Mouse (Mus musculus) adrenal gland, adult 8-10 months (tissue): ENCODE data around the gene Atp5g3. TPM values are rescaled to one million over a fixed set of nuclear protein-coding genes. Genes with fewer than 3 reads are reported as not detected.
"Not testable (repeated sequence)": the region's sequence is repeated elsewhere in the genome, so short reads cannot be mapped to it uniquely, and the experiment has no call there.

ENCODE experiments used
- DNase-seq: peaks from one replicate; pipeline ENCODE4 v3.0.0; 2022
- total RNA-seq, 4 experiments: library from RNA; stranded (reverse); gene quantifications; 2 replicates each; pipeline ENCODE4 v1.2.4; 2022

The Atp5g3 gene
- total RNA-seq: 1,000 to 10,000 TPM in 1 of 4 experiments, 100 to 1,000 TPM in 3; 516 to 1,227 (median 754) TPM

DNA sequence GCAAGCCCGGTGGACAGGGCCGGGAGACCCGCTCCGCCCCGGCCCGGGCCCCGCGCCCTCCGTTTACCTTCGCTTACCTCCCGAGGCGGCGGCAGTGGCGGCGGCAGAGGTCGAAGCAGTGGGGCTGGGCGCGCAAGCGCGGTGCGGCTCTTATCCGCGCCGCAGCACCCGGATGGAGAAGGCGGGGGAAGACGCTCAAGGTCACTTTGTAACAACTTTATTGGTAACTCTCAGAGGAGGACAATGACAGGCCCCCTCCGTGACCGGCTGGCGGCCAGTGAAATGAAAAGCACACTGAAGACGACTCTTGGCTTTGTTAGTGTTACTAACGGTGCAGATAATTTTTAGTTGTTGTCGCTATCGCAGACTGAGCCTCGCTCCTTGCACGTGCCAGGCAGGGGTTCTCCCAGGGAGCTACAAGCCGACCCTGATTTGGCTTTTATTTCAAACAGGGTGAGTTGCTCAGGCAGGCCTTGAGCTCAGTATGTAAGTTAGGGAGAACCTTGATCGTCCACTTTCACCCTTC lies at the start of gene Atp5g3:
Atp5g3 (minus strand) TSS at position 152 of the 526 bp plus-strand sequence.
- DNase-seq: peak; percentile 91

DNA sequence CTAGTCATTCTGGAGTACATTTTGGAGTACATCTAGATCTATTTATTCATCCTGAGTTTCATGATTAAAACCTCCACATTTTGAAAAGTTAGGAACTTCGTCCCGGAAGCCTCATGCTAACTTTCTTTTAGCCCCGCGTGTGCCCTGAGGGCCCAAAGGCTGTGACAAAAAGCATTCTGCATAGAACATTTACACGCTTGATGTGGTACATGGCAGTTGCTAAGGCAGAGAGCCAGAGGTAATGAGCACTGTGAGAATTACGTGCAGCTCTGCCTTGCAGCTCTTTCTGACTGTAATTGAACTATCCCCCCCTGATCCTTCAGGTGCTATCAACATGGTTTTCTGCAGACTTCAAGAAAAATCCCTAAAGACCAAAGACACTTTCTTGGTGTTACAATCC lies 47.2 kb upstream of the Atp5g3 start:
- DNase-seq: no peak

DNA sequence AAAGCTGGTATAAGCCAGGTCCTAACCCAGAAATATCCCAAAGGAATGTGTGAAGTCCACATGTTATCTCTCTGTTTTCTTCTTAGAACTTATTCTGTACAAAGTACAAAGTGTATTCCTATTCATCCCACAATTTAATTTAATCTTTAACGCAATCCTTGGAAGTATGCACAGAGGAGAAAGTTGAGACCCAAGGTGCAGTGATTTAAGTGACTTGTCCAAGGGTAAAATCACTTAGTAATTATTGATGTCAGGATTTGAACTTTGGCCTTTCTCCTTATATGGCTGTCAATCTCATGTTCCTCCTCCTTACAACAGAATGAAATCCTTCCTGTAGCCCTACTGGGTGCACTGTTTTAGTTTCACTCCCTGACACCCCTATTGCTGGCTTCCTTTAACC lies 42.5 kb upstream of the Atp5g3 start:
- DNase-seq: no peak

GRCm38 (mm10) chr2:73952597-73953219 lies 41.6 kb upstream of the Atp5g3 start:
- no peak for DNase-seq

GRCm38 (mm10) chr2:73947360-73947759 lies 36.2 kb upstream of the Atp5g3 start:
- DNase-seq: no peak

DNA sequence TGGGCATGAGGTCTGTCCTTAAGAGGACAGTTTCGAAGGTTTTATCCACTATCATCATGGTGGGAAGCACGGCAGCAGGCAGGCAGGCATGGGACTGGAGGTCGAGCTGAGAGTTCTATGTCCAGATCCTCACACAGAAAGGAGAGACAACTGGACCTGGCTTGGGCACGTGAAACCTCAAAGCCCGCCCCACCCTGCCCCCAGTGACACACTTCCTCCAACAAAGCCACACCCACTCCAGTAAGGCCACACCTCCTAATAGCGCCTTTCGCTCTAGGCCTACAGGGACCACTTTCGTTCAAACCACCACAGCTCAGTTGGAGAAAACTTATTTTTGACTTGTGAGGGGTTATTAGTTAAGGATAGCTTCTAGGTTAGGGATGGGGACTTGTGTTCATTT lies 32.6 kb upstream of the Atp5g3 start:
- DNase-seq: no peak

DNA sequence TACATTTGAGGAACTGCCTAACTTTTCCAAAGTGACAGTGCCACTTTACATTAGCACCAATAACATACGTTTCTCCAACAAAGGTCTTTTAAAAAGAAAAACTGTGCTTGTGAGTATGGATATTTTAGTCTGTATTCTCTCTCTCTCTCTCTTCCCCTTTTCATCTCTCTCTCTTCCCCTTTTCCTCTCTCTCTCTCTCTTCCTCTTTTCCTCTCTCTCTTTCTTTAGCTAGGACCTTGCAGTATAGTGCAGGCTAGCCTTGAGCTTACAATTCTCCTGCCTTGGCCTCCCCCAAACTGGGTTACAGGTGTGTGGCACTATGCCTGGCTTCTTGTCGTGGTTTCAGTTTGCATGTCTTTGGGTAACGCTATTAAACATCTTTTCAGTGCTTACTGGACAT lies 31.7 kb upstream of the Atp5g3 start:
- no peak for DNase-seq

GRCm38 (mm10) chr2:73941281-73941680 lies 30.2 kb upstream of the Atp5g3 start:
- DNase-seq: no peak

GRCm38 (mm10) chr2:73940471-73940870 lies 29.3 kb upstream of the Atp5g3 start:
- DNase-seq: no peak

- DNase-seq: no peak
Observed at GRCm38 (mm10) chr2:73938896-73939295, 27.8 kb upstream of the Atp5g3 start.

DNA sequence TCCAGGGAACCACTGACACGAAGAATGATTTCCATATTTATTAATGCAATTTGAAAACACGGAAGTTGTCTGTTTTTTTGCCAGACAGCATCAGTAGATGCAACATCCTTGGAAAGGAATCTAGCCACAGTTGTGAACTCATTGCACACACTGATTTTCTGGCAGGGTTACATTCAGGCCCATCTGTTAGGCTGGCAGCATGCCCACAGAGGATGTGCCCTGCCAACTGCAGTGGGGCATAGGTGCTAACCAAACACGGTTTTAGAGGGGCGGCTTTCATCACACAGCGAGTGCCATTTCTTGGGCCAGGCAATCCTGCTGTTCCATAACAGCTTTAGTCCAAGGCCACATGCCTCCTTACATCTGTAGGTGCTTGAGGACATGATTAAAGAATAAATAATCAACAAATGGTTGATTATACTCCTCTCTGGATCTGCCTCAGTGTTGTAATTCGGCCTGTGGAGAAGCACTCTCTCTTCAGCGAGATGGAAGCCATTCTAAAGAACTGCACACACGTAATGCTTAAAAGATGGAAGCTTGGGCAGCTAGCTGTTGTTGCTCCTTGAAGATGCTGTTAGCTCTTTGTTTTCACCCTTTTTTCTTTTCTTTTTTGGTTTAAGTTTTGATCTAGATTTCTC lies 21.7 kb upstream of the Atp5g3 start:
- no peak for DNase-seq

- DNase-seq: peak; percentile 37
Observed at GRCm38 (mm10) chr2:73927711-73928110, 16.6 kb upstream of the Atp5g3 start.

DNA sequence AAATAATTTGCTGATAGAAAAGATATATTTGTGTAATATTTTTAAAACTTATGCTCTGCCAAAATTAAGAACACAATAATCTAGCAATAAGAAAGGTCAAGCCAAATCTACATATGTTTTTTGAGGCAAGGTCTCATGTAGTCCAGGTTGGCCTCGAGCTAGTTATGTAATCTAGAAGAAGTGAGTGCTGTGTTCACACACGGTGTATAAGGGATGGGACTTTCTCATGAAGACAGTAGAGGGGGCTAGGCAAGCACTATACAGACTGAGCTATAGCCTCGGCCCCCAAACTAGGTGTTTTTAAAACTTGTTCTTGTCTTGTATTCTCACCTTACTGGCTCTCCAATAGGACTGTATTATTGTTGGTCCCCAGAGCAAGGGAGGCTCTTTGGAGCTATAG lies 14.4 kb upstream of the Atp5g3 start:
- no peak for DNase-seq

DNA sequence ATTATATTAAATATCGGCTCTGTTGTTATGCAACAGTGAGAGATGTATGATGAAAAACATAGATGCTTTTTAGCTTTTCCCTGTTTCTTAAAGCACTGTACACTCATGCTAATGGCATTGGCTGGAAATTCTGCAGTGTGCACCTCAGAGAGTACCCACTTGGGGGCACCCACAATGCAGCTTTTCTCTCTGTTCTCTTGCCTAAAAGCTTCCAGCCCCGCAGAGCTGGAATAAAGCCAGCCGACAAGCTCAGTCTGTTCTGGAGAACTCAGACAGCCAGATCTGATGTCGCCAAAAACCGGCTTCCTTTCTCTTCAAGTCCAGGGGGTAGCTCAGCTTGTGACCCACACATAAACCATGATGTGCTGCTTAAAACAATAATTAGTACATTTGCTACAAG lies 14.0 kb upstream of the Atp5g3 start:
- DNase-seq: peak; percentile 68

DNA sequence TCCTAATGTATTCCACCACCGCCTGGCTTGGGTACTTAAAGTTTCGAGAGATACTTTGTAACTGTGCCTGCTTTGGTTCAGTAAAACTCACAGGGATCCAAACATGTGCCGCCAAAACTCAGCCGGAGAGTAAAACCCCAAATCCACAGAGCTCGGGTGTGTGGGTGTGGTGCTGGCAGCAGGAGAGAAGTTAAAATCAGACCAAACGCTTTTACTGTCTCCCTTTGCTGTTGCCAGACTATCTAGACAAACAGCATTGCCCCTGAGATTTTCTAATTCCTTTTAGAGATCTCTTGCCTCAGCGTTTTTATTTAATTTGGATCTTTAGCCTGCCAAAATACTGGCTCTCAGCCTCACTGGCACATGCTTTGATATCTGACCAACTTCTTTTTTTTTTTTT lies 8.5 kb upstream of the Atp5g3 start:
- DNase-seq: no peak

GRCm38 (mm10) chr2:73912264-73912663 lies 1.1 kb upstream of the Atp5g3 start:
- DNase-seq: no peak

GRCm38 (mm10) chr2:73910571-73911174 lies 453 bp downstream of the Atp5g3 start:
- DNase-seq: peak; percentile 45

DNA sequence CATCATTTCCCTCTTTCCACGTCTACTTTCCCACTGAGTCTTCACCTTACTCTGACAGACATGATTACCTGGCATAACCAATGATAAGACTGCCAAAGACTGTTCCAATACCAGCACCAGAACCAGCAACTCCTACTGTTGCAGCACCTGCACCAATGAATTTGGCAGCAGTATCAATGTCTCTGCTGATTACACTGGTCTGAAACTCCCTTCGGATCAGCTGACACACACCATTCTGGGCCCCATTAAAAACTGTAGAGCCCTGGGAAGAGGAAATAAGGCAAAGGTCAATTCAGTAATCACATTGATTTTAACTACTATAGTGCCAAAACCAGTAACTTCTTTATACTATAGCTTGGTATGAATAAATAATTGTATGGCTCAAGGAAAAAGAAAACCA lies 2.0 kb downstream of the Atp5g3 start:
- no peak for DNase-seq

- not testable (repeated sequence) for DNase-seq
Observed at GRCm38 (mm10) chr2:73904679-73905078, 6.4 kb downstream of the Atp5g3 start.

DNA sequence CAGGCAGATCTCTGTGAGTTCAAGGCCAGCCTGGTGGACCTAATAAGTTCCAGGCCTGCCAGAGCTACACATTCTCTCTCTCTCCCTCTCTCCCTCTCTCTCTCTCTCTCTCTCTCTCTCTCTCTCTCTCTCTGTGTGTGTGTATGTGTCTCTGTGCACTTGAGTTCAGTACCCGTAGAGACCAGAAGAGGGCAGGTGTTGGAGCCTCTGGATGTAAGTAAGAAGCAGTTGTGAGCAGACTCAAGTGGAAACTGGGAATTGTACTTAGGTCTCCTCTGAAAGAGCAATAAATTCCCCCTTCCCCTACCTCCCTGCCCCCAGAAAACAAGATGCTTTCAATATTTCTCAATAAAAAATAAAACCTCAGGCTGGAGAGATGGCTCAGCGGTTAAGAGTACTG lies 7.6 kb downstream of the Atp5g3 start:
- DNase-seq: no peak

GRCm38 (mm10) chr2:73902328-73902727 lies 8.8 kb downstream of the Atp5g3 start:
- not testable (repeated sequence) for DNase-seq

- no peak for DNase-seq
Observed at GRCm38 (mm10) chr2:73901169-73901568, 10.0 kb downstream of the Atp5g3 start.

- no peak for DNase-seq
Observed at GRCm38 (mm10) chr2:73900364-73900763, 10.8 kb downstream of the Atp5g3 start.

GRCm38 (mm10) chr2:73896919-73897318 lies 14.2 kb downstream of the Atp5g3 start:
- DNase-seq: not testable (repeated sequence)
